Comparison of ENCODE assay signal across 16 mouse cellular contexts in genomic region chr14:12843860-12844259, GRCm38 (mm10). TPM values are rescaled to one million over a fixed set of nuclear protein-coding genes. Genes with fewer than 3 reads are reported as not detected.
"Had no signal": no experiment of that assay in that cellular context is flagged by ENCODE, and none has a peak within 500 bp of the region (broad histone marks: within the 10 kb centered on the region; RNA-seq: fewer than 3 reads in every experiment).

No protein-coding gene starts in this region.

- DNase-seq: lung, adult 18-20 months; lung, embryonic 14.5 days; lung, postnatal 10 days; lung, postnatal 4 days; midbrain, embryonic 14.5 days; right cerebral cortex, adult 18-20 months; right cerebral cortex, postnatal 25 days; right cerebral cortex, postnatal 4 days; spleen, adult 18-20 months; thymus, adult 18-20 months; thymus, postnatal 14 days; thymus, postnatal 36 days had no signal

- ATAC-seq: midbrain, embryonic 16.5 days had no signal

RNA-seq across cellular contexts. Expression of gene Cadps, which starts 21.0 kb away (rescaled TPM):
- total RNA-seq: megakaryocyte, adult 5-6 weeks; megakaryocyte-erythroid progenitor cell, adult 5-6 weeks had no signal
- polyA plus RNA-seq: myocyte had no signal
